Mouse (Mus musculus) heart, postnatal 36 days (tissue): ENCODE measurements around the gene Dram2. TPM values are rescaled to one million over a fixed set of nuclear protein-coding genes. Genes with fewer than 3 reads are reported as not detected.
"Not testable (repeated sequence)": the region's sequence is repeated elsewhere in the genome, so short reads cannot be mapped to it uniquely, and the experiment has no call there.

Experiments
- DNase-seq, 2 experiments: peaks; one replicate each; pipeline ENCODE4 v3.0.0; 2021 to 2022
- intact Hi-C: fragments of 180-260 bp; cut with DNase I; formaldehyde crosslinking; loops from one replicate; pipeline ENCODE4 v1.15.1; 2025
- total RNA-seq, 2 experiments: library from RNA; stranded (reverse); gene quantifications; 2 replicates each; pipeline ENCODE4 v1.2.3; 2021

The Dram2 gene
- total RNA-seq: 100 to 1,000 TPM in 1 of 2 experiments, 10 to 100 TPM in 1; 89.9 to 112 TPM

DNA sequence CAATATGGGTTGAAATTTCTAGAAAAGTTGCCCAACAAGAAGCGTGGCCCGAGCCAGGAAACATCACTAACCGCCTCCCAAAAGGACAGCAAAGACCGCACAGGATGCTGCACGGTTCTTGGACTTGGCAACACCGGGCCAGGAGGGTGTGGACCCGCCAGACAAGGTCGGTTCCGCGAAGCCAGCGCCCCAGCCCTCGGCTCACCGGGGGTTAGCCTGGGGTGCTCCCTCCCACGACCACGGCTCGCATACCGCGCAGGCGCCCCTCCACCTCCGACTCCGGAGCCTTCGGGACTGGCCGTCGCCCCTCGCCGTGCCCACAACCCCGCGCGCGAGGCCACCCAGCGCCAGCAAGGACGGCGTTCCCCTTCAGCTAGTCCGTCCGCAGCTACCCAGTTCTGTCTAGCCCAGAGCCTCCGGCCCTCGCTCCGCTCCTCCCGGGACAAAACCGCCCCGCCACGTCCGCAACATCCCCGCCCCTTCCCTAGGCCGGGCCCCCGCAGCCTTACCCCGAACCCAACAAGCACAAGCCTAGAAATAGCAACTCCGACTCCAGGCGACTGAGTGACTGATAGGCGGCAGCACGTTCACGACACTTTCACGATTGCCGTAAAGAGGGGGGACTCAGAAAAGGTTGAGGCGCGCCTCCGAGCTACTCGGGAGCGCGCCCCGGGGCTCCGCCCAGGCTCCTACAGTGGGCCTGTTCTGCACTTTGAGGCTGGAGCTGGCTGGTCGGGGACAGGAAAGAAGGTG lies at the start of gene Dram2, which contains the start of gene Cept1:
TSS of gene Dram2 (plus strand) at position 628 of the 753 bp plus-strand sequence.
TSS of gene Cept1 (minus strand) at position 632 of the 753 bp plus-strand sequence.
- intact Hi-C loops: loop anchor here (5.0 to 10.0 kb wide), 2 partner anchors 175 to 583 kb away; partner anchors contain the start of gene Atp5f1
- DNase-seq: peak; percentile 86 to 88

DNA sequence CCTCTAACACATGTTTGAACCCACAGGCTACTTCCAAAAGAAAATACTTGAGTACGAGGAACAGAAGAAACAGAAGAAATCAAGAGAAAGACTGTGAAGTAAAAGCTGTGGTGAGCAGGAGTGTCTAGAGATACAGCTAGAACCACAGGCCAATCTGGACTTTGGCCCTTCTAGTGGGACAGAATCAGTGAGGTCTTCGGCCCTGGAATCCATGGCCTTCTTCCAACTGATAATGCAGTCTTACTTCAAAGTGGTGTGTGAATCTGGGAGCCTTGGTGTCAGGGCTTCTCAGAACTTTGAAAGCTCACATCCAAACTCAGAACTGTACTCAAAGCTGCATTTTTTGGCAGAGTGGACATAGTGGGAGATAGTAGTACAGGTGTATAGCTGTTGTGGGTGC lies 47.1 kb upstream of the Dram2 start:
- DNase-seq: no peak
- intact Hi-C loops: no loop called here

DNA sequence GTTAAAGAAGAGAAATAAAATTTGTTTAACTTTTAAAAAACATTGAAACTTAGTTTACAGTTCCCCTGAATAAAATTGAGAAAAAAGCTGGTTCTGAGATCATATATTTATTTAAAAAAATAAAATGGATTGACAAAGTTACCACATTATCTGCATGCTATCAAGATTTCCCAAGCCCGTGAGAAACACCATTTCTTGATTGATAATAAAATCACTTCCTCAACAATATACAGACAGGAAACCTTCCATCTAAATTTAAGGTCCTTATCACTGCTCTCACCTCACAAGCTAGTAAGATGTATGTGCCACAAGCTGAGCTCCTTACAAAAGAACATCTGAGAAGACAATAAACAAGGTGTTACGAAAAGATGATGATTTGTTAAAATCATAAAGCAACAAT lies 44.7 kb upstream of the Dram2 start:
- intact Hi-C loops: no loop called here
- DNase-seq: no peak

DNA sequence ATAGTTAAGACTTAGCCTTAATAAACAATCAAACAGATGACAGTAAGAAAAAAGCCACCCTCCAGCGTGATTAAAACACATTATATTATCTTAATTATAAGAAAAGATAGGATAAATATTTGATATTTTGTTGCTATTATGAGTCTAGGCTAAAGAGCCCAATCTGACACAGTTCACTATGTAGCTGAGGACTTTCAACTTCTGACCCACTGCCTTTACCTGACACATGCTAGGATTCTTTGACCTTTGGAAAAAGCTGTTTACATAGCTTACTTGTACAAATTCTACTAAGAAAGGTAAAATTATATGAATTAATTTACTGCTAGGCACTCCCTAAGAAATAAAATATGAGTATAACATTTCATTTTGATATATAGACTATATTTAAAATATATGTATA lies 36.9 kb upstream of the Dram2 start:
- no peak for DNase-seq
- intact Hi-C loops: no loop called here

DNA sequence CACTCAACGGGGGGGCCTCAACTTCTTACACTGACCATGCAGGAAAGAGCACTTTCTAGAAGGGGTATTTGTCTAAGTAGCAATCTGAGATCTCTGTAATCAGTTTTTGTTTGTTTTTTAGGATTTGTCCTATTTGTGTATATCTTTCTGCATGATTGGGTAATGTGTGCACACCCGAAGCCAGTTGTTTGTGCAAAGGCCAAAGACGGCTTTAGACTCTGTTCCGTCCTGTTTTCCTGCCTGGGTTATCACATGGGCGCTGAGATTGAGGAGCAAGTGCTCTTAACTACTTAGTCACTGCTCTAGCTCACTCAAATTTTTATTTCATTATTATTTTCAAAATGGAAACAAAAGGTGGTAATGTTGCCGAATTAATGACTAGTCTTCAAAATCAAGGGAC lies 32.6 kb upstream of the Dram2 start:
- intact Hi-C loops: no loop called here
- no peak for DNase-seq

DNA sequence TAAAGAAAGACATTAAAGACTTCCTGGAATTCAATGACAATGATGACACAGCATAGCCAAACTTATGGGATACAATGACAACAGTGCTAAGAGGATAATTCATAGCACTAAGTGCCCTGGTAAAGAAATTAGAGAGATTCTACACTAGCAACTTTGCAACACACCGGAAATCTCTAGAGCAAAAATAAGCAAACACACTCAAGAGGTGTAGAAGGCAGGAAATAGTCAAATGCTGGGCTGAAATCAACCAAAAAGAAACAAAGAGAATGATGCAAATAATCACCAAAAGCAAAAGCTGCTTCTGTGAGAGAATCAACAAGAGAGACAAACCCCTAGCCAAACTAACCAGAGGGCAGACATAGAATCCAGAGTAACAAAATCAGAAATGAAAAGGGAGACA lies 24.9 kb upstream of the Dram2 start:
- intact Hi-C loops: no loop called here
- DNase-seq: no peak

DNA sequence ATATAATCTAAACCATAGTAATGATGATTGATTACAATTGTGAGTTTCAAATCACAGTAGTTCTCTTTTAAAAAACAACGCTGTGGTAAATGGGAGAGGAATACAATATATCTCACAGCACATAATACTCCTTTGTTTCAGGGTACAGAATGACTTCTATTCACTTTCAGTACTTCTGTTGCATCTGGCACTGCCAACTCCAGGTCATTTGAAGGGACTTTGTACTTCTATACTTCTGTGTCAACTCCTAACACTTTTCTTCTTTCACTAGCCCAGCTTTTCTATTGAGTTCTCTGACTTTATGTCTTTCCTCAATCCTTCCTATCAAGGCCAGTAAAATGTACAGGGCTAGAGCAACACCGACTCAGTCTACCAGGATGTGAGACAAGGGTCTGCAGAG lies 21.2 kb upstream of the Dram2 start:
- no peak for DNase-seq
- intact Hi-C loops: loop anchor here (2.0 kb wide), 1 partner anchor 14 kb away; no protein-coding TSS in a partner anchor

DNA sequence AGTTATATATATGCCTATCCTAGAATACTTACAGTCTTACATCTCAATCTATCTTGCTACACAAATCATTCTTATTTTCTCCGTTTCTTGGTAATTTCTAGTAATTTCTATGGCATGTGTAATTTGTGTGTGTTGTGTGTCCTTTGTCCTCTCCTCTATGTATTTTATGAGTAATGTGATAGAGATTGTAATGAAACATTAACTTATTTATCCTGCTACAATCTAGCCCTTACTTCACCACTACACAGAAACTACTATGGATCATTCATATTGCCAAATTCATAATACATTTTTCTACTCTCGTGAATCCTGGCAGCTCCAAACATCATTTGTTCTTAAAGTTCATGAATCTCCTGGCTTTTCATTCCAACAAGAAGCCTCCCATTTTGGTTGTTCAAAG lies 19.6 kb upstream of the Dram2 start:
- intact Hi-C loops: no loop called here
- DNase-seq: no peak

DNA sequence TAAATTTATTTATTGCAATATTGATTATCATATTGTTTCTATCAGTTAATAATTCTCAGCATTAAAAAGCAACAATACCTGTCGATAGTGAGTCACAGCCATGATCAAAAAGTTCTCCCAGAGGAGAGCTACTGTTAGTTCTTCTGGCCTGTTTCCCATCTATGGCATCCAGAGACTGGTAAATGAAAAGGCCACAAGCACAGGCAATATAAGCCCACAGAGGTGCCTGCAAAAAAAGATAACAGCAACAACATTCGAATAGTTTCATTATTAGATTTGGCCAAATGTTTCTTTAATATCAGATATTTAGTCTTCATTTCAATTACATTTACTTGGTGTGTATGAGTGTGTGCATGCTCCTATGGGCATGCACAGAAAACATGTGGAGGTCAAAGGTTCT lies 14.3 kb upstream of the Dram2 start:
- no peak for DNase-seq
- intact Hi-C loops: no loop called here

DNA sequence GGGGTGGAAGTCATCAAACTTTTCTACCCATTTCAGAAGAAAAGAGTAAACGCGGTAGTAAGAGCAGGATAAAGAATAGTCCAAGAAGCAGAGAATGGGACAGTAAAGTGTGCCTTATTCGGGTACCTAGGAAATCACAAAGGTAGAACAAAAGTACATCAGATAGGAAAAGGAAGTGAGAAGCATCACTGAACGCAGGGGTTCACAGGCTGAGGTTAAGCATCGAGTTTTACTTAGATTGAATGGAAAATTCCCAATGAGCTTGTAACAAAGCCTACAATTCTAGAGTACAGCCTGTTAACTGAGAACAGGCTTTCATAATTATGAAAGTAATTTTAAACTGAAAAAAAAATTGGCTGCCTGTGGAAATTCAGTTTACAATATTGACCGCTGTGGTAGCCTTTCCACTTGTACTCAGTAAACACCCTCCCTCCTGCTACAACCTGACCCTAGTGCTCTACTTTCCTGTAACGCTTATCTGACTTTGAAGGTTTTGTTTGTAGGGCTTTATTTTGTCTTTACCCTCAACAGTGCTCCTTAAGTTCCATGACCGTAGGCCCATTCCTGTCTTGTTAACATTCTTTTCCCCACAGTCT lies 2.8 kb upstream of the Dram2 start:
- no peak for DNase-seq
- intact Hi-C loops: loop anchor here (5.0 to 10.0 kb wide), 2 partner anchors 177 to 580 kb away; partner anchors contain the start of gene Atp5f1

DNA sequence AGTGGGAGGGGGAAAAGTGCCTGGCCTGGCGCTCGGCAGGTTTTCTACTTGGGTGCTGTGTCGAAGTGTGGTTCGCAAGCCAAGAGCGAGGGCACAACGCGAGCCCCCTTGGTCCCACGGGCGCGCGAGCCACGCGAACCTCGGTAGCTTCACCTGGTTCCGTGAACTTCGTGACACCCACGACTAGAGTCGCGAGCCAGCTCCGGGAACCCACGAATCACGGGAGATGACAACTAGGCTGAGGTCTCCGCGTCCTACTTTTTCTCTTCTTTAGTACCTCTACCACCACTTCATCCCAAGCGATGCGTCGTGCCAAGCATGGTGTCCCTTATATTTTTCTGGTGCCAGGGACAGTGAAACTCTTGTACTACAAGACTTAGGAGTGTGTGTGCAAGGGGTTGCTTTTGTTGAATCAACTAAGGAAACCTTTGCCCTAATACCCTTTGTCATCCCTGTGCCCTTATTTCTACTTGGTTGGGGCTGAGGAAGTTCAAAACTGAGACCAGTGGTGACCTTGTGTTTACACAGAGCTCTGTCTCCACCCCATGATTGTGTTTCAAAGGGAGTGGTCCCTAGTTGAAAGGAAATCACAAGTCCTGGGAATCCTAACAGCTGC lies 434 bp downstream of the Dram2 start:
- intact Hi-C loops: loop anchor here (5.0 to 10.0 kb wide), 2 partner anchors 174 to 583 kb away; partner anchors contain the start of gene Atp5f1
- DNase-seq: peak in 1 of 2 experiments; percentile 61

DNA sequence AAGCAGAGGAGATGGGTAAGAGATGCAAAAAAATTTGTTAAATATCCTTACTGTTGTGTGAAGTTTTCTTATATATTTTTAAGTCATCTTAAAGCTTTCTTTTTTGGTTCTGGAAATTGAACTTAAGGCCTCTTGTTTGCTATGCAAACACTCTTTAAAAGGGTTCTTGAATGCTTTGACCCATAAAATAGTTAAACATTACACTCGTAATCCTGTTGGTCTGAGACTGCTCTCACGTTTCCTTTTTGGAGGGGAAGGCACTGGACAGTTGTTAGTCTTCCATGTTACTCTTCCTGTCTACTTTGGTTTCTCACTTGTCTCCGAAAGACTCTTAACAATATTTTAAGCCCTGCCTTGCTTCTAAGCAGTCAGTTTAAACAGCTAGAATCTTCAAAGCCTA lies 1.4 kb downstream of the Dram2 start:
- DNase-seq: no peak
- intact Hi-C loops: loop anchor here (5.0 to 10.0 kb wide), 2 partner anchors 173 to 584 kb away; partner anchors contain the start of gene Atp5f1

DNA sequence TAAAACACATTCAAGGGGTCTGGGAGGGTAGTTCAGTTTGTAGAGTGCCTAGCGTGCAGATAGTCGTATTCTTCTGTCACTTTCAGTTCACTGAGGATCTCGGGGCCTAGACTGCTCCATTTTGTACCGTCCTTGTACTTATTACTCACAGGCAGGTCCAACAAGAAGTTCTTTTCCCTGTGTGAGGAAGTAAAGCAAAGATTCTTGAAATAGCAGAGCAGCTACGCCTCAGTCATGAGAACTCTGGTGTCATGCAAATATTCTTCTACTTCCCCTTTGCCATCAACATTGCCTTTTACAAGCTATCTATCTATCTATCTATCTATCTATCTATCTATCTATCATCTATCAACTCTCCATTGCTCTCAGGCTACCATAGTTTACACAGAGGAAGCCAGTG lies 5.8 kb downstream of the Dram2 start:
- intact Hi-C loops: no loop called here
- no peak for DNase-seq

DNA sequence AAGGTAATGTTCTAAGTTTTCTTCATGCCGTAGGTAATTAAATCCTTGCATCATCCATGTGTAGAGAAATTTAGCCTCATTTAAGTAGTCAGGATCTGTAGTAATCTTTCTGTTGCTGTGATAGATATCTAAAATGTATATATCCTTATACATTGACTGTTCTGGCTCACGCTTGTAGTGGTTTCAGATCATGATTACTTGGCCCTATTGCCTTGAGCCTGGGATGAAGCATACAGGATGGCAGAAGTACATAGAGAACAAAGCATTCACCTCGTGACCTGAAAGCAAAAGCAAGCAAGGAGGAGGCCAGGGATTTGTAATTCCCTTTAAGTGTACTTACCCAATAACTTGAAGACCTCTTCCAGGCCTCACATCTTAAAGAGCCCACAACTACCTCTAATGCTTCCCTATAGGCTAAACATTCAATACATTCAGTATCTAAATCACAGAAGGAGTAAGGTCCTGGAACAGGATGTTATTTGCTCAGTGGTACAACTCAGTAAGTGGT lies 8.2 kb downstream of the Dram2 start:
- DNase-seq: no peak
- intact Hi-C loops: no loop called here

DNA sequence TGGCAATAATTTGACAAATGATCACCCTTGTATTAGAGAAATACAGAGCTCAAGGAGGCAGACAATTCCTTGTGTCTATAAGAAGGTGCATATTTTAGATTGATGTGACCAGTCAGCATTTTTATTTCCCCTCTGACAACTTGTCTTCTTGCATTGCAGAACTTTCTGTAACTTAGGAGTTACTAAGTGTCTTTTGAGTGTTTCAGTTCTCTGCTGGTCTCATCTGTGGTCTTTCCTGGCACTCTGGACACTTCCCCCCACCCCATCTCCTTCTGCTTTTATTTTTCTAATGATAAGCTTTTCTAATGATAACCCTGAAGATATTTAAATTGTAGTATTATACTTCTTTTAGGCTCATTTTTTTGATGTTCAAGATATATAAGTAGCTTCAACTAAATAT lies 10.7 kb downstream of the Dram2 start:
- intact Hi-C loops: no loop called here
- no peak for DNase-seq

DNA sequence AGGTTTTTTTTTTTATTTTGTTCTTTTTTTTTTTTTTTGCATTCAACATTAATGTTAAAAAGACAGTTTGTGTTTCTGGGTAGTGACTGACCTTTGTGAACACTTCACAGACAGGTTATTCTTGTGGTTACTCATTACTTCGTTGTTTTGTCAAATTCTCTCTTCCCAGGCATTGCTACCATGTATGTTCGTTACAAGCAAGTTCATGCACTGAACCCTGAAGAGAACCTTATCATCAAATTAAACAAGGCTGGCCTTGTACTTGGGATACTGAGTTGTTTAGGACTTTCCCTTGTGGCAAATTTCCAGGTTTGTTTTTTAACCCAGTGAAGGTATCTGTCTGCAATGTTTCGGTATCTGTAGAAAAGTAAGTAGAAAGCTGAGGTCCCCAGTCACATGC lies 18.3 kb downstream of the Dram2 start:
- intact Hi-C loops: no loop called here
- no peak for DNase-seq

DNA sequence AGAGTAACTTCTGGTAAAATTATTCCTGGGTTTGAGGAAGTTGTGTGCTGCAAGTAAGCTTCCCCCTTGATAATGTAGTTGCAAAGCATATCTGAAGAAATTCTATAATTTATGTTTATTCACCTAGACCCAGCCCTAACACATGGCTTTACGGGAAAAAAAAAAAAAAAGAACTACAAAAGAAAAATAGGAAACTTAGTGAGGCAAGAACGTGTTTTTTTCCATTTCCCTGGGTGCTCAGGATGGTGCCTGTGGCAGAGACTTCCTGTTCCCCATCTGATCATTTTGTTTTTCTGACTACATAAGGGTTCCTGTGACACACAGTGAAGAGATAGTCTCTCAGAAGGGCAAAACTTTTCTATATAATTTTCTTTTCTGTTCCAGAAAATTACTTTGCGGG lies 25.6 kb downstream of the Dram2 start:
- intact Hi-C loops: no loop called here
- no peak for DNase-seq

DNA sequence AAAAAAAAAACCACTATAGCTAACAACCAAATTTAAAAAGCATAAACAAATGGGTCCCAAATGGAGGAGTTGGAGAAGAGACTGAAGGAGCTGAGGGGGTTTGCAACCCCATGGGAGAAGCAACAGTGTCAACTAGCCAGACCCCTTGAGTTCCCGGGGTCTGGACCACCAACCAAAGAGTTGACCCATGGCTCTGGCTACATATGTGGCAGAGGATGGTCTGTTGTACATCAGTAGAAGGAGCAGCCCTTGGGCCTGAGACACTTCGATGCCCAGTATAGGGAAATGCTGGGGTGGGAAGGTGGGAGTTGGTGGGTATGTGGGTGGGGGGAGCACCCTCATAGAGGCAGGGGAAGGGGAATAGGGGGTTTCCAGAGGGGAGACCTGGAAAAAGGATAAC lies 31.7 kb downstream of the Dram2 start:
- no peak for DNase-seq
- intact Hi-C loops: no loop called here

DNA sequence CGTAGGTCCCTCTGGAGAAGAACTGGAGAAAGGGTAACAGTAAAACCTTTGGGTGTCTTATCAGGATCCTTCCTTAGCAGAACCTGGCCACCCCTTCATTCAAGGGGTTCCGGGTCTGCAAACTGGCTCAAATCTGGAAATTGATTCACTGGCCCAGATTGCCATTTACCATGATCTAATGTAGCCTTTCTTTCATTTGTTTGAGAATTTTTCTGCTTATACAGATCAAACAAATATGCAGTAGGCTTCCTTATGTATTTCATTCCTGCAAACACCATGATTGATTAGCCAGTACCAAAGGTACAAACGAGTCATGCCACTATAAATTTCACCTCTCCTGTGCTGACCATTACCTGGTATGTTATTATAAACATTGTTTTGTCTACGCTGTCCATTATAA lies 46.0 kb downstream of the Dram2 start:
- DNase-seq, intact Hi-C loops: not testable (repeated sequence)

DNA sequence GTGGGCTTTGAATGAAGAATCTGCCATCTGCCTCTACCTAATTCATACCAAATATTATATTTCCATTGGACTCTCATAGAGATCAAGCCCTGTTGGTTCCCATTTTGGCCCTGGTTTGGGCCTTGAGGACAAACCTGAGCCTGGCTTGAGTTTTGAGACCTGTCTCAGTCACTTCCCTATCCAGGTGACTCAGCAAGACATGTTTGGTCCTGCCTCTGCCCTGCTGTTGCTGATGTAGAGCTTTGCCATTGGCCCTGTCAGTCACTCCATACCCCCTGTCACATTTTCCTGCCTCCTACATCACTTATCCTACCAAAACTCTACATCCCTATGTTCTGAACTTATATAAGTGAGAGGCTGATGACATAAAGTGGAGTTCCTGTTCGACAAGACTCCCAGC lies 70.5 kb downstream of the Dram2 start:
- intact Hi-C loops: no loop called here
- no peak for DNase-seq
